Mouse (Mus musculus) spleen, adult 2 months (tissue): ENCODE results near the gene Rnasel.

Source experiments
- CTCF ChIP-seq: fragments of 200-500 bp; IDR thresholded peaks from 2 replicates; pipeline ENCODE4 v1.5.1; 2011; ENCODE audit warnings: mild to moderate bottlenecking, inconsistent platforms; ENCODE audit not compliant: insufficient read depth, insufficient read length, insufficient replicate concordance; ENCODE audit errors: extremely low read depth
- POLR2A ChIP-seq: fragments of 200-500 bp; IDR thresholded peaks from 2 replicates; pipeline ENCODE4 v1.6.1; 2011; ENCODE audit warnings: low read depth, low read length, inconsistent platforms

DNA sequence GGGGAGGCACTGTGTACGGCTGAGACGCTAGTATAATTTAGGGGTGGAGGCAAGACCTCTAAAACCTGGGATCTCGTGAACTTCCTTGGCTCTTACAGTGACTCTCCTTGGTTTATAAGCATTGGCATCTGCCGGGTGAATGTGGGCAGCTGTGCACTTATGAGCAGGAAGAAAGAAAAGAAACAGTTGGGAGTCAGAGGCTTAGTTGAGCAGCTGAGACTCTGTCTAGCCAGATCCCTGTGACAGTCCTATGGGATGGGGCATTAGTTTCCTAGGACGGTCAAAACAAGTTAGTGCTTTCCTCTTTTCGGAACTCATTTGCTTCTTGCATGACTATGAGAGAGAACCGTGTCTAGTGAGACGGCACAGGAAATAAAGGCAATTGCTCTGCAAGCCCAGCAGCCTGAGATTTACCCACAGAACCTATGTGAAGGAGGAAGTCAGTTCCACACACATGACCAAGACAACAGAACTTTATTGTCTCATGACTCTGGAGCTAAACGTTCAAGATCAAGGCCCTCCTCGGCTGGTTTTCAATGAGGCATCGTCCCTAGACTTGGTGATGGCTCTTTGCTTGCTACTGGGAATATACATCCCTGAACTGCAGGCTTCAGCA, 48.7 kb upstream of the Rnasel start:
- TF ChIP-seq CTCF = no peak
- no peak for TF ChIP-seq POLR2A
